Mouse (Mus musculus) bone marrow, adult 2 months (tissue): ENCODE measurements around the gene Anxa8.

ENCODE experiments used
- CTCF ChIP-seq: fragments of 200-500 bp; IDR thresholded peaks from 2 replicates; pipeline ENCODE4 v1.5.1; 2011; ENCODE audit warnings: low read length, control low read depth; ENCODE audit not compliant: control insufficient read depth, insufficient read depth
- POLR2A ChIP-seq: fragments of 200-500 bp; IDR thresholded peaks from 2 replicates; pipeline ENCODE4 v1.6.1; 2011; ENCODE audit warnings: low read depth, mild to moderate bottlenecking, control low read depth, low read length, borderline replicate concordance; ENCODE audit not compliant: control insufficient read depth

DNA sequence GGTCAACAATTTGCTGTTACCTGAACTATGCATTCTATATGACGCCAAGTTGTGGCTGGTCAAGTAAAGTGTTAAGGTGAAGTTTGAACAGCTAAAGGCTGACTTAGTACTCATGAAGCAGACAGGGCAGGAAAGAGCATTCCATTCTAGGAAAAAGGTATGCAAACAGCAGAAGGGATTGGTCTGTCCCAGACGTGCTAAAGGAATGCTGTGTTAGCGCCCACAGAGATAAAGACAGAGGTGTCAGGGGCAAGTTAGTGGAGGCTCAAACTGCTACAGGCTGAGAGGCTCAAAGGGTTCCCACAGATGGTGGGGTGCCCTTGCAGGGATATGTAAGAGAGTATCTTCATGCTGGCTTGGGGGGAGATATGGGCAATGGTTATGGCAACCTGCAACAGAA is 18.1 kb downstream of the Anxa8 start:
- TF ChIP-seq POLR2A (no peak), CTCF (no peak)
